Mouse (Mus musculus) urinary bladder, postnatal 25 days (tissue): ENCODE results near the gene Ccdc61.
"Not testable (repeated sequence)": the region's sequence is repeated elsewhere in the genome, so short reads cannot be mapped to it uniquely, and the experiment has no call there.

ENCODE experiments used
- DNase-seq: peaks from one replicate; pipeline ENCODE4 v3.0.0; 2022; ENCODE audit warnings: low spot score

The Ccdc61 gene

GRCm38 (mm10) chr7:18909797-18910196, 418 bp downstream of the Ccdc61 start:
- no peak for DNase-seq

GRCm38 (mm10) chr7:18904971-18905370, 5.2 kb downstream of the Ccdc61 start:
- DNase-seq, result no peak

DNA sequence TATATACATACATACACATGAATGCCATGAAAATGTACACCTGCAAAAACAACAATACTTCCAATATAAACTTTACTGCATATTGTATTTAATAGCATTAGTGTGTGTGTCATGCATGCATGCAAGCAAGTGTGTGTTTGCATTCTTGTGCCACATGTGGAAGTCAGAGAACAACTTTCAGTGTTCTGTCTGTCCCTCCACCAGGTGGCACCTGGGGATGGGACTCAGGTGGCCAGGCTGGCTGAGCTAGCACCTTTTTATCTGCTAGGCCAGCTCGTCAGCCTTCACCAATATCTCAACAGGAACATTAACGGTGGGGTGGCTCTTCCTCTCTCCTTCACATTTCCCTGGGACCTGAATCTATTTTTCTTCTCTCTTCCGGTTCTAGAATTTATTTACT, 7.7 kb downstream of the Ccdc61 start:
- DNase-seq, result no peak

- DNase-seq, result no peak
Observed at GRCm38 (mm10) chr7:18900513-18900912, 9.7 kb downstream of the Ccdc61 start.

DNA sequence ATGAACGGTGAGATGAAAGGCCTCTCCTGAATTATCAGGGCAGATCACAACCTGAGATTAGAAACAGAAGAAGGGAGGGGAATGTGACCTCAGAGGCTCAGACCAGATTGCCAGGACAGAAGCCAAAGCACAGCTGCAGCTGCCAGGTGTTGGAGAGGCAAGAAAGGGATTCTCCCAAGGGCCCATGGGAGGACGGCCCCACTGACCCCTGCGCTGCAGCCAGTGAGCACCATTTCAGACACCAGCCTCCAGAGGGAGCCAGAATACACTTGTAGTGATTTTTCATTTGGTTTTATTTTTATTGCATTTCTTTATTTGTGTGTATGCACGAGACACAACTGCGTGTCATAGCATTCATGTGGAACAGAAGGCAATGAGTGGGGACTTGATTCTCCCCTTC, 13.7 kb downstream of the Ccdc61 start:
- DNase-seq, result no peak

DNA sequence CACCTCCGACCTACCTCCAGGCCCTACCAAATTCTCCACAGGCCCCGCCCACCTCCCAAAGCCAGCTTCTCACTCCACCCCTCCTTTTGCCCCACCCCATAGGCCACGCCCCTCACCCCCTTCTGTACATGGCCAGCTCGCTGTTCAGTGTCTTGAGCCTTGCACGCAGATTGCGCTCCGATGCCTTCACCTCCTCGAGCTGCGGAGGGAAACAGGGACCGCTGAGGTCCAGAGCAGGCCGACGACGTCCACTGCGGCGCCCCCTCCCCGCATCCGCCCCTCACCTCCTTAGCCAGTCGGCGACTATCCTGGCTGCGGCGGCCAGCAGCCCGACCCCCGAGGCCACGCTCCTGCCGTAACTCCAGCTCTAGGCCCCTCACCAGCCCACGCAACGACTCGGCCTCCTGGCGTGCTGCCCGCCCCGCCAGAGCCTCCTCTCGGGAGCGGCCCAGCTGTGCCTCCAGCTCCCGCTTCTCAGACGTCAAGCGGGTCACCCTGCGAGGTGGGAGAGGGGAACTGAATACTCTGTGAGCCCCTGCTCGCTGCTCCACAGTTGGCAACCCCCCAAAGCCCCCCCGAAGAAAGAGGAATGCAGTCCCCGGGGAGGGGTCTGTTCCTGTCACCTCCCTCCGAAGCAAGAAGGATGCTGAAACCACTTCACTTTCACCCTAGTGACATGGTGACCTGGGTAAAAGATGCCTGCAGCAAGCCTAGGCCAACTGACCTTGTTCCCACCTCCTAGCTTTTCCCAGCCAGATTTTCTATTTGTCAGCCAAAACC, 16.4 kb downstream of the Ccdc61 start:
- peak; percentile 65 for DNase-seq

GRCm38 (mm10) chr7:18893009-18893408, 17.2 kb downstream of the Ccdc61 start:
- DNase-seq, result no peak

DNA sequence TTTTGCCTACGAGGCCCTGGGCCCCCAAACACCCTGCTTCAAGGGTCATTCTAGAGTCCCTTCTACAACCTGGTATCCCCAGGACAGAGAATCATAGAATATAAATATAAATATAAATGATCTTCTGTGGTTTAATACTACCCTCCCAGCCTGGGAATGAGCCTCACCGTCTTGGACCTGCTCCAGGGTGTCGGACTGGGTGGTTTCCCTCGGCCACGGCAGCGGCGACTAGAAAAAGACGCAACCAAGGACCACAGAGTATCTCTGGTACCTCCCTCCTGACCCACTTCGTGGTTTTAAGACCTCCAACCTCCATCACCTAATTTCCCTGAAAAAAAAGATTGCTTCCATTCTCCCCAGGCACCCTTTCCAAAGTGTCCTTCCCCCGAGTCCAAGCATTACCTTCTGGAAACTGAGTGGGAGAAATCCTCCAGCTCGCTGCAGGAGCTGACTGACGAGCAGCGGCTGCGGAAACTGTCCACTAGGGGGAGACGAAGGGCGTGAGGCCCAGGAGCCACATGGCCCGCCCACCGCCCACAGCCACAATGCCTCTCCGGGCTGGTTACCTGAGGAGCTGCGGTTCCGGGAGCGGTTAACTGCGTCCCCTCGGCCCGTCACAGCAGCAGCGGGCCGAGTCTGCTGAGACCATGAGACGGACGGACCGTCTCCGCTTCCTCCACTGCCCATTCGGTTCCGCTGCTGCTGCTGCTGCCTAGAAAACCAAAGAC, 18.2 kb downstream of the Ccdc61 start:
- DNase-seq, result peak; percentile 83

DNA sequence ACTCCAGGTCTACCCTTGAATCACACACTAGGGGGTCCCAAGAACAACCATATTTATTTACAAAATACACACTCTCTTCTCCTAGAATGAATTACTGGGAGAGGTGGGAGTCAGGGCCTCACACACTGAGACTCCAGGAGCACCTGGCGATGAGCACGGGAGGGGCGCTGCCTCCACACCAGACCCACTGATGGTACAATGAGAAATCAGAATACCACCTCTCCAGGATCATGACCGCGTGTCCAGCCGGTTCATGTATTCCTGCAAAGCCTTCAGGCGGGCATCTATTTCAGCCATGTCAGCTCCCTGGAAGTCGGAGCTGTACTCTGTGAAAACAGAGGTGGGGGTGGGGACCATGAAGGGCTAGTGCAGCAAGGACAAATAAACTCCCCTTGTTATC, 19.4 kb downstream of the Ccdc61 start:
- no peak for DNase-seq

GRCm38 (mm10) chr7:18886963-18887362, 23.3 kb downstream of the Ccdc61 start:
- no peak for DNase-seq

GRCm38 (mm10) chr7:18884745-18885422, 25.3 kb downstream of the Ccdc61 start:
- DNase-seq, result no peak

DNA sequence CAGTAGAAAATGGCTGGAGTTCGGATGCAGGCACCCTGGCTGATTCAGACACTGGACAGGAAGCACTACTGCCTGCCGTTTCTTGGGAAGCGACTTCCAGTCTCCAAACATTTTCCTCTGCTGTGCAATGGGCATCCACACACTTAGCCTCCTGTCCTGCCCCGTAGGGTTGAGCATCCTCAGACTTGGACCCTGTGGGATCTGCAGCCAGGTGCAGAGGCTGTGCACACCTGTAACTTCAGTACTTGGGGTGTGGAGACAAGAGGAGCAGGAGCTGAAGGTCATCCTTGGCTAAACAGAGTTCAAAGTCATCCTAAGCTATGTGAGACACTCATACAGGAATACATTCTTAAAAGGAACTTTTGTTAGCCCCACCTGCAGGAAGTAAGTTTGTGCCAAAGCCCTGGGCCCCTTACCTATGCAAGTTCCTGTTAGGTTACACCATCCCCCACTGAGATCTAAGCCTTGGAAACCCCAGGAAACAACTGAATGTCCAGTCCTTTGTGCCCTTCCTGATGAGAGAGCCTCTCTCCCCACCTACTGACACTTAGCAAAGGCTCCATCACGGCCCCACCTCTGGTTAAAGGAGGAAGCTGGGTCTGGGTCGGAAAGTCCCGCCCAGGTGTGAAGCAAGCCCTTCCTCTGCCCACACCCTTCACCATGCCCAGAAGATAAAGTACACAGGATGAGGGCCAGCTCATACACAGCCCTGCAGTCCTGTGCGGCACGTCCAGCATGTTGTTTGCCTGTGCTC, 26.0 kb downstream of the Ccdc61 start:
- DNase-seq, result no peak

- no peak for DNase-seq
Observed at GRCm38 (mm10) chr7:18878691-18879090, 31.5 kb downstream of the Ccdc61 start.

DNA sequence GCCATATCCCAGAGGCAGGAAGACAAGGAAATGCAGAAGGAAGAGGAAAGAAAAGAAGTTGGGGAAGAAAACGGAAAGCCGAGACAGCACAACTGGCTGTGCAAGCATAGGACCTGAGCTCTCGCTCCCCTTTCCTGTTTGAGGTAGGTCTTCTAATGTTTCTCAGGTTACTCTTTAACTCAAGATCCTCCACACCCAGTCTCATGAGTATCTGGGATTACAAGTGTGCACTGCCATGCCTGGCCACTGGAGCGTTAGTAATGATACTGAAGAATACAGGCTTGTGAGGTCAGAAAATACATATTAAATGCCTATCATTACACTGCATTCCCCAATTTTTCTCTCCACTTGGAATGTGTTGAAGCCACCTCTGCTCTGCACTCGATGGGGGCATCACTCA, 34.8 kb downstream of the Ccdc61 start:
- DNase-seq, result no peak

DNA sequence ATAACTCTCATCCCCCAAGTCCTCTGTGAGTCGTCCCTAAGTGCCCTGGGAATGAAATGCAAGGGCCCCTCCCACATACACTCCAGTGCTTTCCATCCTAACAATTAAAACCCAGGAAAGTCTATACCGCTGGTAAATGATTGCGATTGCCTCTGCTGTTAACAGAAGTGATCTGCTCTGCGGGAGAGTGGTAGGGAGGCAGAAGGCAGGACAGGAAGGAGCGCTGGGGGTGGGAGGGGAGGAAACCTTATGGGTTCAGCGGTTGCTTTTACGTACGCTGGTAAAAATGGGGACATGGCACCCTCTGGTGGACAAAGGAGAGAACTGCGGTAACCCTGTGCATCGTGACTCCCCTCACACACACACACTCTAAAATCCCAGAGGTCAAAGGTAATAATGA, 37.0 kb downstream of the Ccdc61 start:
- peak; percentile 55 for DNase-seq

GRCm38 (mm10) chr7:18872816-18873215, 37.4 kb downstream of the Ccdc61 start:
- DNase-seq, result no peak

DNA sequence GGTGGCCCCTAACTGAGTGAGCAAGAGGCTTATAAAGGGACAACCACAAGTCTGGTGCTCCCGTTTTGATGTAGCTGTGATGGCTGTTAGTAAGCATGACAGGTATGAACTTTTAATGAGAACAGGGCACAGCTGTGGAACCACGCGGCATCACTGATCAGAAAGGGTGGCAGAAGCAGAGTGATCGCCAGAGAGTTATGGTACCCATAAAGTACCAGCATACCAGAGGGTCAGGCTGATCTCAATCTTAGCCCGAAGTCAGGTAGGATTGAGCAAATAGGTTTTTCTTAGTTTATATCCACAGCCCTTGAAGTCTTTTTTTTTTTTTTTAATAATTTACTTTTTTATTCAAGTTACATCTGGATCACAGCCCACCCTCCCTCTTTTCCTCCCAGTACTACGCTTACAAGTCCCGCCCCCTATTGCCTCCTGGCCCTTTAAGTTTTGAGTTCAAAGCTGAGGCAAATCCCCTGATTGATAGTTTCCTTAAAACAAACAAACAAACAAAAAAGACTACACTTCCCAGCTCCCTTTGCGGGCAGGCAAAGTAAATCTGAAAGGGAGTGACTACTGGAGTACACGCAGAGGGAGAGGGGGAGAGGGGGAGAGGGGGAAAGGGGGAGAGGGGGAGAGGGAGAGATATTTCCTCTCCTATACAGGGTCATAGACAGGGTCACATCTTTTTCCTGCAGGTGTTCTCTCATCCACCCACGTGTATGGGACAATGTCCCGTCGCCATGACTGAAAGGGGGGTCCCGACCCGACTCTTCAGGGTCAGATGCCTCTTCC, 38.0 kb downstream of the Ccdc61 start:
- DNase-seq, result no peak

- not testable (repeated sequence) for DNase-seq
Observed at GRCm38 (mm10) chr7:18871031-18871430, 39.2 kb downstream of the Ccdc61 start, which contains the start of gene Pglyrp1. Gene Pglyrp1, plus strand, starts transcription at chr7:18871331.

- DNase-seq, result no peak
Observed at GRCm38 (mm10) chr7:18868491-18868890, 41.7 kb downstream of the Ccdc61 start.

DNA sequence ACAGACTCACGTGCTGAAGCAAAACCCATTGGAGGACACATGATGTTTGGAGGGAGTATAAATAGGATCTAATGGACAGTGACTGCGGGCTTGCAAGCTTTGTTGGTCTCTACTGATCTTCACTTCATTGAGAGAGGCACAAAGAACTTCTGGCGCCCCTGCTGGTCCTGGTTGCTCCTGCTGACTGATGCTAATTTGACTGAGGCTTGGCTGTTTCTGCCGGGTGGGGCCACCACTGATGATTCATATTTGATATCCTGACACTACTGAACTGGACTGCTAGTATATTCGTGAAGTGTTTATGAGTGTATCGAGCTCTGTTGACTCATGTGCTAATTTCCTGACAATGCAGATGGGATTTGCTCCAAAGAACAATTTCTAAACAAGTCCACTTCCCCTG, 47.4 kb downstream of the Ccdc61 start:
- no peak for DNase-seq

DNA sequence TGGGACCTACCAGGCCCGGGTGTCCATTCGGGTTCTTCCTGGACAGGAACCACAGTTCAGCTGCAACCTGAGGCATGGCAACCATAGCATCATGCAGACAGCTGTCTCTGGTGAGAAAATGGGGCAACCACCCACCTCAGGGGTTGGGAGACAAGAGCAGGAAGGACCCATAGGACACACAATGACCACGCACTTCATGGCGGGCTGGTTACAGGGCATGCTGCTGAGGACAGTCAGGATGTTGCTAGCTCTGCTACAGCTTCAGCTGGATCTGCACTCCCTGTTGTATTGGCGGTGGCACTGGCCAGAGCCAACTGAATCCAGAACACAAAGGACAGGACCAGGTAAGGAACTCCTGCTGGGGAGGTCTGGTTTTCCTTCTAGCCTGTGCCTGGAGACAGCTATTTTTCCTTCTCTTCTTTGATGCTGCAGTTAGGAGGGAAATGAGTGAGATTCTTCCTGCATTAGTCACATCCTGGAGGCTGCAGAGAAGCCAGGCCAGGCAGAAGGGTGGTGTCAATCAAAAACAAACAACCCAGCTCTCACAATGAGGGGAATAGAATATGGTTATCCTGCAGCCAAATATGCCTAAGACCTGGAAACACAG, 51.8 kb downstream of the Ccdc61 start:
- no peak for DNase-seq
